Mouse (Mus musculus) adrenal gland, postnatal 36 days (tissue): ENCODE results near the gene Ugt1a2. TPM values are rescaled to one million over a fixed set of nuclear protein-coding genes. Genes with fewer than 3 reads are reported as not detected.

Experiments
- DNase-seq, 2 experiments: peaks; one replicate each; pipeline ENCODE4 v3.0.0; 2021; ENCODE audit warnings: mixed read lengths in 1 of 2
- total RNA-seq, 2 experiments: library from RNA; stranded (reverse); gene quantifications; 2 replicates each; pipeline ENCODE4 v1.2.3; 2021

Ugt1a2 gene
- total RNA-seq, 2 experiments from 2014 or later, result 0.33 TPM; not detected in 1

GRCm38 (mm10) chr1:88258361-88258760, 58.0 kb downstream of the Ugt1a2 start:
- no peak for DNase-seq

GRCm38 (mm10) chr1:88258881-88259642, 58.7 kb downstream of the Ugt1a2 start:
- peak; percentile 49 to 66 for DNase-seq

- no peak for DNase-seq
Observed at GRCm38 (mm10) chr1:88259643-88260024, 59.2 kb downstream of the Ugt1a2 start.

GRCm38 (mm10) chr1:88260114-88260513, 59.7 kb downstream of the Ugt1a2 start:
- peak in 1 of 2 experiments; percentile 71 for DNase-seq

- DNase-seq, result no peak
Observed at GRCm38 (mm10) chr1:88260604-88261377, 60.4 kb downstream of the Ugt1a2 start.

GRCm38 (mm10) chr1:88261706-88262105, 61.3 kb downstream of the Ugt1a2 start:
- DNase-seq, result no peak

GRCm38 (mm10) chr1:88262255-88262654, 61.9 kb downstream of the Ugt1a2 start:
- DNase-seq, result peak; percentile 87 to 89

GRCm38 (mm10) chr1:88262961-88263360, 62.6 kb downstream of the Ugt1a2 start:
- DNase-seq, result no peak

- no peak for DNase-seq
Observed at GRCm38 (mm10) chr1:88263778-88264177, 63.4 kb downstream of the Ugt1a2 start.

GRCm38 (mm10) chr1:88264237-88264868, 64.0 kb downstream of the Ugt1a2 start:
- DNase-seq, result no peak

- DNase-seq, result peak in 1 of 2 experiments; percentile 70
Observed at GRCm38 (mm10) chr1:88264869-88265240, 64.5 kb downstream of the Ugt1a2 start.

GRCm38 (mm10) chr1:88266123-88266522, 65.7 kb downstream of the Ugt1a2 start:
- no peak for DNase-seq

- no peak for DNase-seq
Observed at GRCm38 (mm10) chr1:88267489-88267888, 67.1 kb downstream of the Ugt1a2 start.

GRCm38 (mm10) chr1:88268070-88268469, 67.7 kb downstream of the Ugt1a2 start:
- no peak for DNase-seq

Other genes starting within 250 kb of the Ugt1a2 start
- gene Usp40, start 192.1 kb upstream of the Ugt1a2 start, total RNA-seq, result 10 to 100 TPM; 22.7 to 23.8 TPM
- under 1 TPM in 1 of 2 experiments, not detected in 1; 0.16 TPM for gene Ugt1a10, start 145.2 kb upstream of the Ugt1a2 start, total RNA-seq
- gene Ugt1a9, start 129.8 kb upstream of the Ugt1a2 start, total RNA-seq, result under 1 TPM in 1 of 2 experiments, not detected in 1; 0.26 TPM
- gene Ugt1a8, start 112.8 kb upstream of the Ugt1a2 start, total RNA-seq, result not detected
- 1 to 10 TPM; 2.7 to 2.8 TPM for gene Ugt1a7c, start 105.5 kb upstream of the Ugt1a2 start, total RNA-seq
- 1 to 10 TPM; 3.6 to 7.5 TPM for gene Ugt1a6b, start 97.3 kb upstream of the Ugt1a2 start, total RNA-seq
- 10 to 100 TPM; 15.0 to 15.7 TPM for gene Ugt1a6a, start 65.8 kb upstream of the Ugt1a2 start, total RNA-seq
- gene Ugt1a5, start 34.6 kb upstream of the Ugt1a2 start, total RNA-seq, result under 1 TPM; 0.17 to 0.20 TPM
- gene Dnajb3, start 5.2 kb downstream of the Ugt1a2 start, total RNA-seq, result 1 to 10 TPM; 1.5 to 5.9 TPM
- gene Ugt1a1, start 11.4 kb downstream of the Ugt1a2 start, total RNA-seq, result 10 to 100 TPM in 1 of 2 experiments, under 1 TPM in 1; 0.73 to 55.5 TPM
- gene Mroh2a, start 26.4 kb downstream of the Ugt1a2 start, total RNA-seq, result under 1 TPM; 0.30 to 0.43 TPM
- 10 to 100 TPM; 31.0 to 35.9 TPM for gene Hjurp, start 77.0 kb downstream of the Ugt1a2 start, total RNA-seq
- gene Trpm8, start 77.1 kb downstream of the Ugt1a2 start, total RNA-seq, result not detected
- gene Spp2, start 206.4 kb downstream of the Ugt1a2 start, total RNA-seq, result not detected